Mouse (Mus musculus): ENCODE data around the gene Enthd1. TPM values are rescaled to one million over a fixed set of nuclear protein-coding genes. Genes with fewer than 3 reads are reported as not detected.
A peak's percentile ranks its signal among the peaks of the same experiment; 100 is the strongest.

Enthd1 gene
- polyA plus RNA-seq, 1 experiment from 2014 or later: not detected

- H3K4me3 ChIP-seq (ENCODE audit: low read depth, low read length): no peak overlapping the region
- no peak overlapping the region for H3K9ac ChIP-seq (replicated peaks; ENCODE audit: low read depth, low read length)
- no peak overlapping the region for H3K27ac ChIP-seq (ENCODE audit: low read depth, low read length)
- no peaks in the 10 kb centered on the region for H3K27me3 ChIP-seq (ENCODE audit: control insufficient read depth, insufficient read depth, low read length)
- no peak for ATAC-seq (ENCODE audit: low read depth)
- H3K4me1 ChIP-seq (ENCODE audit: control insufficient read depth, insufficient read depth, low read length): no peaks in the 10 kb centered on the region
- WGBS: 86% methylated on average over 8 of the region's 8 CpGs
- H3K9me3 ChIP-seq (ENCODE audit: control insufficient read depth, low read length): no peaks in the 10 kb centered on the region
- no peak overlapping the region for H3K4me2 ChIP-seq (ENCODE audit: low read depth, low read length)
- H3K36me3 ChIP-seq (ENCODE audit: control insufficient read depth, insufficient read depth, low read length): no peaks in the 10 kb centered on the region
These were observed 32.5 kb downstream of the Enthd1 start for GRCm38 (mm10) chr15:80532281-80533072.

- no peak for ATAC-seq (ENCODE audit: low read depth)
- Histone ChIP-seq H3K4me3 (ENCODE audit: low read depth, low read length) (no peak overlapping the region), H3K27ac (ENCODE audit: low read depth, low read length) (no peak overlapping the region), H3K9ac (replicated peaks; ENCODE audit: low read depth, low read length) (no peak overlapping the region), H3K27me3 (ENCODE audit: control insufficient read depth, insufficient read depth, low read length) (no peaks in the 10 kb centered on the region), H3K4me1 (ENCODE audit: control insufficient read depth, insufficient read depth, low read length) (no peaks in the 10 kb centered on the region), H3K36me3 (ENCODE audit: control insufficient read depth, insufficient read depth, low read length) (no peaks in the 10 kb centered on the region), H3K4me2 (ENCODE audit: low read depth, low read length) (no peak overlapping the region), H3K9me3 (ENCODE audit: control insufficient read depth, low read length) (no peaks in the 10 kb centered on the region)
- WGBS: 78% methylated on average over 9 of the region's 9 CpGs
These were observed 33.9 kb downstream of the Enthd1 start for GRCm38 (mm10) chr15:80531026-80531425.

GRCm38 (mm10) chr15:80529955-80530869 is 34.7 kb downstream of the Enthd1 start:
- Histone ChIP-seq H3K4me3 (ENCODE audit: low read depth, low read length) (no peak overlapping the region), H3K36me3 (ENCODE audit: control insufficient read depth, insufficient read depth, low read length) (no peaks in the 10 kb centered on the region), H3K9me3 (ENCODE audit: control insufficient read depth, low read length) (no peaks in the 10 kb centered on the region), H3K4me1 (ENCODE audit: control insufficient read depth, insufficient read depth, low read length) (no peaks in the 10 kb centered on the region), H3K27ac (ENCODE audit: low read depth, low read length) (no peak overlapping the region), H3K9ac (replicated peaks; ENCODE audit: low read depth, low read length) (no peak overlapping the region), H3K4me2 (ENCODE audit: low read depth, low read length) (peak overlapping the region; percentile 9; the same call in 1 of the 2 replicates), H3K27me3 (ENCODE audit: control insufficient read depth, insufficient read depth, low read length) (no peaks in the 10 kb centered on the region)
- WGBS: 37% methylated on average over 20 of the region's 20 CpGs
- no peak for ATAC-seq (ENCODE audit: low read depth)

DNA sequence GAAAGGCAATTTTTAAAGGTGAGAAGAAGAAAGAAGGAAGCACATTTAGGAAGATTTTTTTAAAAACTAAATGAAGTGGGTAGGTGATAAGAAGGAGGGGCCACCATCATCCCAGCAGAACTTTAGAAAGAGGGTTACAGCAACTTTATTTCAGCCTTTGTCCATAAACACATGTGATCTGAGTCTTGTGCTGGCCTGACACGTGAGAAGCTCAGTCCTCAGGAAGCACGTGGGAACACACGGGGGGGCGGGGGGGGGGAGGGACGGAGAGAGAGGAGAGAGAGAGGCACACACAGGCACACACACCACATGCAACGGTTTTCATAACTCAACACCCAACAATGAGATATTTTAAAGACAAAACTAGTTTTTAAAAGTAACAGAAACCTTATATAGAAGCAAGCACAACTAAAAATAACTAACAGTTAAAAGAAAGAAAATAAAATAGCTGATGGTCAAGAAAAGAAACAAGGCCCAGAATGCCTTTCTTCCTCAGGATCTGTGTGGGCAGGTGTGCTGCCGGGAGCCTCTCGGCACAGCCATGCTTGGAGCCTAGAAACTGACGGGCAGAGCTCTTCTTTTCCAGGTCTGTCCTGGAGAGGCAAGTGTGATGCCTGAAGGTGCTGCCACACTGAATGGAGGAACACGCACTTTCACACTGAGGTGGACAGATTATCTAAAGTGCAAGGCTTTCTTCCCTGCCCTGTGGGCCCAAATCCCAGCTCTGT is 43.1 kb downstream of the Enthd1 start:
- no peak for ATAC-seq (ENCODE audit: low read depth)
- WGBS: 62% methylated on average over 10 of the region's 10 CpGs
- H3K4me3 ChIP-seq (ENCODE audit: low read depth, low read length): no peak overlapping the region

GRCm38 (mm10) chr15:80519931-80520330 is 45.0 kb downstream of the Enthd1 start:
- Histone ChIP-seq H3K9me3 (ENCODE audit: control insufficient read depth, low read length) (no peaks in the 10 kb centered on the region), H3K4me3 (ENCODE audit: low read depth, low read length) (no peak overlapping the region), H3K4me2 (ENCODE audit: low read depth, low read length) (no peak overlapping the region), H3K9ac (replicated peaks; ENCODE audit: low read depth, low read length) (no peak overlapping the region), H3K27ac (ENCODE audit: low read depth, low read length) (no peak overlapping the region), H3K27me3 (ENCODE audit: control insufficient read depth, insufficient read depth, low read length) (no peaks in the 10 kb centered on the region), H3K4me1 (ENCODE audit: control insufficient read depth, insufficient read depth, low read length) (no peaks in the 10 kb centered on the region), H3K36me3 (ENCODE audit: control insufficient read depth, insufficient read depth, low read length) (no peaks in the 10 kb centered on the region)
- 96% methylated on average over 5 of the region's 5 CpGs for WGBS
- ATAC-seq (ENCODE audit: low read depth): no peak

More for the DNA sequence above, 43.1 kb downstream of the Enthd1 start:
- no peak overlapping the region for H3K4me2 ChIP-seq (ENCODE audit: low read depth, low read length)
- no peak overlapping the region for H3K27ac ChIP-seq (ENCODE audit: low read depth, low read length)
- H3K4me1 ChIP-seq (ENCODE audit: control insufficient read depth, insufficient read depth, low read length): no peaks in the 10 kb centered on the region
- H3K9ac ChIP-seq (replicated peaks; ENCODE audit: low read depth, low read length): no peak overlapping the region
- no peaks in the 10 kb centered on the region for H3K36me3 ChIP-seq (ENCODE audit: control insufficient read depth, insufficient read depth, low read length)
- no peaks in the 10 kb centered on the region for H3K27me3 ChIP-seq (ENCODE audit: control insufficient read depth, insufficient read depth, low read length)
- no peaks in the 10 kb centered on the region for H3K9me3 ChIP-seq (ENCODE audit: control insufficient read depth, low read length)

DNA sequence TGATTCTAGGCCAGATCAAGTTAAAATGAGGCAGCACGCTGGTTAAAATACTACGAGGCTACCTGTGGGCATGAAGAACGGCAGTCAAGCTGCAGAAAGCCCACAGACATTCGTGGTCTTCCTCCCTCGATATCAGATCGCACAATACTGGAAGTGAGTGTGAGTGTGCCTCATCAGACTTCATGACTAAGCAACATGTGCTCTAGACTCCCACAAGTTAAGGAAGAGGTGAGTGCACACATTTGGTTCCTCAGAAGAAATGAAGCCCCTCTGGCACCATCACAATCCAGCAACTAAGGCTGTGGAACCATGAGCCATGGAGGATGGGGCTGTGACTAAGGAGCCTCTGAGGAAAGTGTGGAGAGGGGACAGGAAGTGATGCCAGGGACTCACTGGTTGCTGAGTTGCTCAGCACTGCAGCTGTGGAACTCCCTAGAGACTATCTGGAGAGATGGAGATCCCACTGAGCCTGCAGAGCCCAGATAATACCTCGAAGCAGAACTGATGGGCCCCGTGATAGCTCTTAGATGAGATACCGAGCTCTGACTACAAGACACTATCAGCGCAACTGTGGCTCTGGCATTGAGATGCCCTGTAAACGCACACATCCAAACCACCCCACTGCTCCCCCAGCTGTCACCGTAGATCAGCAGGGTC is 46.3 kb downstream of the Enthd1 start:
- 92% methylated on average over 12 of the region's 12 CpGs for WGBS
- Histone ChIP-seq H3K27ac (ENCODE audit: low read depth, low read length) (no peak overlapping the region), H3K4me3 (ENCODE audit: low read depth, low read length) (no peak overlapping the region), H3K9me3 (ENCODE audit: control insufficient read depth, low read length) (no peaks in the 10 kb centered on the region), H3K36me3 (ENCODE audit: control insufficient read depth, insufficient read depth, low read length) (no peaks in the 10 kb centered on the region), H3K4me1 (ENCODE audit: control insufficient read depth, insufficient read depth, low read length) (no peaks in the 10 kb centered on the region), H3K27me3 (ENCODE audit: control insufficient read depth, insufficient read depth, low read length) (no peaks in the 10 kb centered on the region), H3K9ac (replicated peaks; ENCODE audit: low read depth, low read length) (no peak overlapping the region), H3K4me2 (ENCODE audit: low read depth, low read length) (no peak overlapping the region)
- no peak for ATAC-seq (ENCODE audit: low read depth)

- WGBS: 60% methylated on average over 9 of the region's 9 CpGs
- no peak for ATAC-seq (ENCODE audit: low read depth)
These were observed 47.0 kb downstream of the Enthd1 start for GRCm38 (mm10) chr15:80517996-80518395.

GRCm38 (mm10) chr15:80516525-80516924 is 48.4 kb downstream of the Enthd1 start:
- no peaks in the 10 kb centered on the region for H3K9me3 ChIP-seq (ENCODE audit: control insufficient read depth, low read length)
- ATAC-seq (ENCODE audit: low read depth): no peak
- no peak overlapping the region for H3K27ac ChIP-seq (ENCODE audit: low read depth, low read length)
- no peaks in the 10 kb centered on the region for H3K27me3 ChIP-seq (ENCODE audit: control insufficient read depth, insufficient read depth, low read length)
- H3K36me3 ChIP-seq (ENCODE audit: control insufficient read depth, insufficient read depth, low read length): no peaks in the 10 kb centered on the region
- H3K4me3 ChIP-seq (ENCODE audit: low read depth, low read length): no peak overlapping the region
- H3K9ac ChIP-seq (replicated peaks; ENCODE audit: low read depth, low read length): no peak overlapping the region
- H3K4me2 ChIP-seq (ENCODE audit: low read depth, low read length): no peak overlapping the region
- no peaks in the 10 kb centered on the region for H3K4me1 ChIP-seq (ENCODE audit: control insufficient read depth, insufficient read depth, low read length)
- WGBS: 80% methylated on average over 3 of the region's 3 CpGs

More at GRCm38 (mm10) chr15:80517996-80518395, 47.0 kb downstream of the Enthd1 start:
- Histone ChIP-seq H3K4me1 (ENCODE audit: control insufficient read depth, insufficient read depth, low read length) (no peaks in the 10 kb centered on the region), H3K36me3 (ENCODE audit: control insufficient read depth, insufficient read depth, low read length) (no peaks in the 10 kb centered on the region), H3K4me2 (ENCODE audit: low read depth, low read length) (no peak overlapping the region), H3K9me3 (ENCODE audit: control insufficient read depth, low read length) (no peaks in the 10 kb centered on the region), H3K9ac (replicated peaks; ENCODE audit: low read depth, low read length) (no peak overlapping the region), H3K27ac (ENCODE audit: low read depth, low read length) (no peak overlapping the region), H3K27me3 (ENCODE audit: control insufficient read depth, insufficient read depth, low read length) (no peaks in the 10 kb centered on the region), H3K4me3 (ENCODE audit: low read depth, low read length) (no peak overlapping the region)

Measured in neural tube, embryonic 14.5 days (tissue).